Mouse (Mus musculus) E14TG2a.4 (cell line): ENCODE data around the gene A930018P22Rik.

Experiments used
- CTCF ChIP-seq: conservative IDR thresholded peaks from 2 replicates; pipeline ENCODE4 v1.5.1; 2014; ENCODE audit warnings: low read length
- POU5F1 ChIP-seq: IDR thresholded peaks from 2 replicates; pipeline ENCODE4 v1.6.1; 2014; ENCODE audit warnings: low read length, borderline replicate concordance

DNA sequence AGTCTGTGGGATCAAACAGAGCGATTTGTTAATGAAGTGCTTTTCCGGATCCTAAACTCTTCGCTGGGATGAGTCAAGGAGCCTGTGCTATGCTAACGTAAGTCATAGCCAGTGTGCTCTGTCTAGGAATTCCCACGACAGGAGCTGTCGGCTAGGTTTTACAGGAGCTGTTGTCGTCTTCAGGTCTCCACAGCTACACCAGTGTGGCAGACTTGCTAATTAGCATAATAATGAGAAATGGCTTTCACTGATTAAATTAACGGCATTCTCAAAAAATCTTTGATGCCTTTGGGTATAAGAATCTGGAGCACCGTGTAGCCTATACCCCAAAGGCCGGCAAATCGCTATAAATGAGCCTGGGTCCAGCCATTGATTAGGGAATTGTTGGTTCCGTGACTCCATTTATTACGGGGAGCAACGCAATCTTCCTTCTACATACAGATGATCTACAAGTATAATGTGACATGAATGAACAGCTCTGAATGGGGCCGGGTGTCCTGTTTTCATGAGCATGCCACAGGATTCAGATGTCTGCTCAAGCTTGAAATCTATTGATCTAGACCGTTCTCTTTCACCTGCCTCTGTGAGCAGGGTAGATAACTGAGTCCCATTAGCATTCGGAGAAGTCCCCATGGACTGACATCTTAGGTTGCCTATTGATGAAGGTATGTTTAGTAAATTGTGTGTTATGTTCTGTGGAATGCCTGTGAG lies 45.8 kb downstream of the A930018P22Rik start:
- TF ChIP-seq CTCF = no peak
- TF ChIP-seq POU5F1 = no peak
